Mouse (Mus musculus) spleen, adult 2 months (tissue): ENCODE results near the gene Slc35f3.

Experiments used
- CTCF ChIP-seq: fragments of 200-500 bp; IDR thresholded peaks from 2 replicates; pipeline ENCODE4 v1.5.1; 2011; ENCODE audit warnings: mild to moderate bottlenecking, inconsistent platforms; ENCODE audit not compliant: insufficient read depth, insufficient read length, insufficient replicate concordance; ENCODE audit errors: extremely low read depth
- POLR2A ChIP-seq: fragments of 200-500 bp; IDR thresholded peaks from 2 replicates; pipeline ENCODE4 v1.6.1; 2011; ENCODE audit warnings: low read depth, low read length, inconsistent platforms

GRCm38 (mm10) chr8:126338864-126339263, 40.5 kb downstream of the Slc35f3 start:
- TF ChIP-seq CTCF = no peak
- TF ChIP-seq POLR2A = no peak
